Mouse (Mus musculus) hindbrain, embryonic 11.5 days (tissue): ENCODE measurements around the gene Coro1c. TPM values are rescaled to one million over a fixed set of nuclear protein-coding genes. Genes with fewer than 3 reads are reported as not detected.

Source experiments
- ATAC-seq: fragments of 200-750 bp; cut with Nextera tagmentation; 2 replicates; pipeline ENCODE4 v1.8.0; 2017; ENCODE audit warnings: mild to moderate bottlenecking, moderate TSS enrichment, moderate library complexity; ENCODE audit not compliant: low FRiP score
- DNase-seq: peaks from one replicate; pipeline ENCODE4 v3.0.0-alpha.2; 2015; ENCODE audit warnings: low spot score
- H3K27ac ChIP-seq: fragments of 300-500 bp; sonication (generic); 2 replicates; pipeline ENCODE4 v1.5.1; 2014; ENCODE audit warnings: mild to moderate bottlenecking, low read depth, low read length
- H3K27me3 ChIP-seq: fragments of 300-500 bp; sonication (generic); 2 replicates; pipeline ENCODE4 v1.6.1; 2014; ENCODE audit warnings: mild to moderate bottlenecking, low read length, moderate library complexity, mixed read lengths; ENCODE audit not compliant: control insufficient read depth, insufficient read depth
- H3K36me3 ChIP-seq: fragments of 300-500 bp; sonication (generic); 2 replicates; pipeline ENCODE4 v1.6.1; 2014; ENCODE audit warnings: mild to moderate bottlenecking, low read length, moderate library complexity, mixed read lengths; ENCODE audit not compliant: control insufficient read depth, insufficient read depth
- H3K4me1 ChIP-seq: fragments of 300-500 bp; sonication (generic); replicated peaks from 2 replicates; pipeline ENCODE4 v1.6.1; 2014; ENCODE audit warnings: low read length, mixed read lengths; ENCODE audit not compliant: control insufficient read depth, insufficient read depth
- H3K4me2 ChIP-seq: fragments of 300-500 bp; sonication (generic); replicated peaks from 2 replicates; pipeline ENCODE4 v1.6.1; 2014; ENCODE audit warnings: mild to moderate bottlenecking, low read depth, low read length
- H3K4me3 ChIP-seq: fragments of 300-500 bp; sonication (generic); 2 replicates; pipeline ENCODE4 v1.5.1; 2014; ENCODE audit warnings: low read depth, low read length
- H3K9ac ChIP-seq: fragments of 300-500 bp; sonication (generic); 2 replicates; pipeline ENCODE4 v1.6.1; 2014; ENCODE audit warnings: low read depth, low read length
- H3K9me3 ChIP-seq: fragments of 300-500 bp; sonication (generic); 2 replicates; pipeline ENCODE4 v1.6.1; 2016; ENCODE audit warnings: low read length; ENCODE audit not compliant: control insufficient read depth
- WGBS: fragments of 180-500 bp; shearing (Covaris S2); extraction: QIAGEN DNeasy Blood & Tissue Kit; methylation state at CpG from one replicate; pipeline ENCODE4 v1.1.7; 2014; 5-methylcytosine and 5-hydroxymethylcytosine counted together
- polyA plus RNA-seq: library from polyadenylated mRNA; unstranded; fragments of >200 nt; fragmentation: Nextera tagmentation; extraction: Ambion mirVana; gene quantifications from 2 replicates; pipeline ENCODE4 v1.2.1, GENCODE M21; 2014

The Coro1c gene
- polyA plus RNA-seq, 1 experiment from 2014 or later, result 192 TPM

GRCm38 (mm10) chr5:113805301-113805700 lies 103.3 kb downstream of the Coro1c start:
- Histone ChIP-seq H3K4me2 (no peak overlapping the region), H3K9me3 (no peaks in the 10 kb centered on the region), H3K36me3 (no peaks in the 10 kb centered on the region), H3K27ac (no peak overlapping the region), H3K4me1 (0 out of 2 replicates have a peak, but pooled peaks cover 3% of the 10 kb centered on the region), H3K9ac (no peak overlapping the region), H3K4me3 (no peak overlapping the region), H3K27me3 (0 out of 2 replicates have a peak, but pooled peaks cover 2% of the 10 kb centered on the region)
- WGBS, result 83% methylated on average over 9 of the region's 9 CpGs
- ATAC-seq (no peak), DNase-seq (no peak)

- Histone ChIP-seq H3K4me3 (no peak overlapping the region), H3K9ac (no peak overlapping the region), H3K9me3 (no peaks in the 10 kb centered on the region), H3K4me2 (no peak overlapping the region), H3K4me1 (peaks cover 5% of the 10 kb centered on the region; the same call in 1 of the 2 replicates), H3K27ac (no peak overlapping the region), H3K27me3 (0 out of 2 replicates have a peak, but pooled peaks cover 2% of the 10 kb centered on the region), H3K36me3 (no peaks in the 10 kb centered on the region)
- no peak for ATAC-seq
- 67% methylated on average over 7 of the region's 7 CpGs for WGBS
- no peak for DNase-seq
Measured at GRCm38 (mm10) chr5:113804395-113804966, 104.1 kb downstream of the Coro1c start.

GRCm38 (mm10) chr5:113800280-113800679 lies 108.3 kb downstream of the Coro1c start, which contains the start of gene Tmem119:
TSS of gene Tmem119 (minus strand) at chr5:113800516.
- Histone ChIP-seq H3K4me2 (peak within 1 kb of the TSS; percentile 20), H3K4me3 (peak within 1 kb of the TSS; percentile 13), H3K4me1 (peaks cover 15% of the 10 kb centered on the region), H3K27ac (peak within 1 kb of the TSS; percentile 40; the same call in 1 of the 2 replicates), H3K36me3 (no peaks in the 10 kb centered on the region), H3K9me3 (no peaks in the 10 kb centered on the region), H3K27me3 (no peaks in the 10 kb centered on the region), H3K9ac (no peak within 1 kb of the TSS)
- WGBS, result 0% methylated on average over 11 of the region's 11 CpGs
- peak; percentile 76 for DNase-seq
- ATAC-seq, result peak; percentile 83

DNA sequence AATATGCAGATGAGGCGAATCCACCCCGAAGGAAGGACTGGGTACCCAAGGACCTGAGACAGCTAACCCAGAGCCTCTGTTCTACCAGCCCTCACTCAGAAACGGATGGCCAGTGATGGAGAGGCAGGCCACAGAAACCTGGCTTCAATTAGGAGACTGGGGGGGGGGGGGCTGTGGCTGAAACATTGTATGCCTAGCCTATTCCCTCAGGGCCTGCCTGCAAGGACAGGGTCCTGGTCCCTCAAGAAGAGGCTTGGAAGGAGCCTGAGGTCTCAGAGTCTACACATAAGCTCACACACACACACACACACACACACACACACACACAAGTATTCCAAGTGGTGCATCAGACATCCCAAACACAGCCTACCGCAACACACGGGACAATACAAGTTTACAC lies 108.9 kb downstream of the Coro1c start:
- Histone ChIP-seq H3K9me3 (no peaks in the 10 kb centered on the region), H3K27ac (peak overlapping the region; percentile 40; the same call in 1 of the 2 replicates), H3K4me2 (peak overlapping the region; percentile 20), H3K36me3 (no peaks in the 10 kb centered on the region), H3K27me3 (no peaks in the 10 kb centered on the region), H3K9ac (no peak overlapping the region), H3K4me3 (peak overlapping the region; percentile 13), H3K4me1 (peaks cover 15% of the 10 kb centered on the region)
- DNase-seq, result peak; percentile 27
- ATAC-seq, result no peak
- 36% methylated on average over 5 of the region's 5 CpGs for WGBS

- H3K27me3 ChIP-seq, result no peaks in the 10 kb centered on the region
- no peak overlapping the region for H3K4me3 ChIP-seq
- no peak overlapping the region for H3K4me2 ChIP-seq
- no peaks in the 10 kb centered on the region for H3K36me3 ChIP-seq
- H3K9me3 ChIP-seq, result no peaks in the 10 kb centered on the region
- DNase-seq (no peak), ATAC-seq (no peak)
- H3K27ac ChIP-seq, result no peak overlapping the region
- H3K9ac ChIP-seq, result no peak overlapping the region
- 79% methylated on average over 9 of the region's 9 CpGs for WGBS
- peaks cover 15% of the 10 kb centered on the region for H3K4me1 ChIP-seq
Measured at GRCm38 (mm10) chr5:113798525-113798924, 110.0 kb downstream of the Coro1c start.

GRCm38 (mm10) chr5:113797149-113797882 lies 111.2 kb downstream of the Coro1c start:
- Histone ChIP-seq H3K9me3 (no peaks in the 10 kb centered on the region), H3K4me2 (peak overlapping the region; percentile 26), H3K36me3 (no peaks in the 10 kb centered on the region), H3K9ac (no peak overlapping the region), H3K4me1 (peaks cover 15% of the 10 kb centered on the region), H3K27ac (peak overlapping the region; percentile 58), H3K27me3 (no peaks in the 10 kb centered on the region), H3K4me3 (no peak overlapping the region)
- 13% methylated on average over 19 of the region's 19 CpGs for WGBS
- ATAC-seq (no peak), DNase-seq (no peak)

DNA sequence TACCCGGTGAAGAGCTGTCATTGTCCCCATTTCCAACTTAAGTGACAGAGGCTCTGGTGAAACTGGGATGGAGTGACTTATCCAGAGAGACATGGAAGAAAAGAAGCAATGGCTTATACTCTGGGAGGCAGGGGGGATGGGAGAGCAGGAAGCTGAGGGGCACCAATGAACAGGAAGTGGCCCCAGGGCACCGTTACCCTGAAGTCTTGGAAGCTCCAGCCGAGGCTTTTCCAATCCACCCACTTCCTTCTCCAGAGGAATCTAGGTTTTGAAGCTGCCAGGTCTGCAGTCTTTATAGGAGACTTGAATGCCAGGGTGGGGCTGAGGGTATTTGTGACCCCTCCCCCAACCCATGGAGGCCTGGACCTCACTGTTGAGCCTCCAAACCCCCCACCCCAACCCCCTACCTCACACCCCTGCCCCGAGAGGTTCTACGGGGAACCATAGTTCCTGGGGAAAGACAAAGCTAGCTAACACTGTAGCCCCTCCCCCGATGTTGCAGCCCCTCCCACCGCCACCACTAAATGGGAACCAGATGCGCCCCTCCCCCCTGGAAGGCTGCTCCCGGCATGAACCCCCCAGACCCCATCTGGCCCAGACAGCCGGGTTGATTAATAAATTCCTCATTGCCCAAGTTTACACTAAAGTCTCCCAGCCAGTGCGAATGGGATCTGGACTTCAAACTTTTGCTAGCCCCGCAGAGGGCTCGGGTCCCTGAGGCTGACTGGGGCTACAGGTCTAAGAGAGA lies 112.0 kb downstream of the Coro1c start:
- no peak for ATAC-seq
- H3K9ac ChIP-seq, result no peak overlapping the region
- 4% methylated on average over 13 of the region's 13 CpGs for WGBS
- peak overlapping the region; percentile 58 for H3K27ac ChIP-seq
- H3K36me3 ChIP-seq, result no peaks in the 10 kb centered on the region
- peak overlapping the region; percentile 26 for H3K4me2 ChIP-seq
- no peaks in the 10 kb centered on the region for H3K27me3 ChIP-seq
- peak; percentile 76 for DNase-seq
- H3K4me3 ChIP-seq, result 0 out of 2 replicates have a peak overlapping the region, but pooled peaks have one; percentile 4
- H3K9me3 ChIP-seq, result no peaks in the 10 kb centered on the region
- H3K4me1 ChIP-seq, result peaks cover 15% of the 10 kb centered on the region
